Mouse (Mus musculus): ENCODE data around the gene Tep1.
"Not testable (repeated sequence)": the region's sequence is repeated elsewhere in the genome, so short reads cannot be mapped to it uniquely, and the experiment has no call there.

DNA sequence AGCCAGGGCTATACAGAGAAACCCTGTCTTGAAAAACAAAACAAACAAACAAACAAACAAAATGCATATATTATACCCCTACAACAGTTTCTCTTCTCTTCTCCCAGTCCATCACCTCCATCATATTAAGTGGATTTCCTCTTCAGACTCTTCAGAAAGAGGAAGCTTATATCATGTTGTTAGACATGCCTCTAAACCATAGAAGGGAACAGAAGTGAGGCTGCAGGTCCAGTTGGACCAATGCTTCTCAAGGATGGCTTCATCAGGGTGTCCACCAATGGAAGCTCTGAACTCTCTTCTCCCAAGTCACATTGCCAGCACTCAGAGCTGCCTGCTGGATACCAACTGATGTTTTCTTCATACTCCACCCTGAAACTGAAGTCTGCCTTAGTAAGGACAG is 35.0 kb upstream of the Tep1 start:
- TF ChIP-seq POLR2A (IDR thresholded peaks at IDR 0.05; ENCODE audit: control insufficient read depth, low read depth, low read length); CTCF (IDR thresholded peaks at IDR 0.05; ENCODE audit: control insufficient read depth, insufficient read depth, insufficient replicate concordance, low read depth, low read length): not testable (repeated sequence)
